Mouse (Mus musculus) heart, adult 2 months (tissue): ENCODE measurements around the gene Map3k4. TPM values are rescaled to one million over a fixed set of nuclear protein-coding genes. Genes with fewer than 3 reads are reported as not detected.

Experiments
- DNase-seq, 2 experiments: peaks; one replicate each; pipeline ENCODE4 v3.0.0; 2021
- H3K27ac ChIP-seq: fragments of 200-600 bp; 2 replicates; pipeline ENCODE4 v1.8.1; 2022
- H3K27me3 ChIP-seq: fragments of 200-500 bp; 2 replicates; pipeline ENCODE4 v1.6.1; 2012; ENCODE audit warnings: mild to moderate bottlenecking, low read length, inconsistent platforms, mixed read lengths; ENCODE audit not compliant: control insufficient read depth, insufficient read depth
- H3K36me3 ChIP-seq: fragments of 200-500 bp; 2 replicates; pipeline ENCODE4 v1.6.1; 2012; ENCODE audit warnings: low read length, inconsistent platforms; ENCODE audit not compliant: control insufficient read depth, insufficient read depth
- H3K4me1 ChIP-seq: fragments of 200-500 bp; 2 replicates; pipeline ENCODE4 v1.6.1; 2011; ENCODE audit warnings: low read length; ENCODE audit not compliant: control insufficient read depth, insufficient read depth
- H3K4me3 ChIP-seq: fragments of 200-600 bp; 2 replicates; pipeline ENCODE4 v1.8.1; 2022
- H3K79me2 ChIP-seq: fragments of 200-500 bp; replicated peaks from 2 replicates; pipeline ENCODE4 v1.6.1; 2012; ENCODE audit warnings: mild to moderate bottlenecking, inconsistent platforms, low read length, moderate library complexity, mixed read lengths; ENCODE audit not compliant: control insufficient read depth, insufficient read depth
- H3K9ac ChIP-seq: fragments of 200-500 bp; 2 replicates; pipeline ENCODE4 v1.6.1; 2012; ENCODE audit warnings: low read depth, mild to moderate bottlenecking, control low read depth, inconsistent platforms, low read length, mixed read lengths
- CTCF ChIP-seq: fragments of 200-600 bp; IDR thresholded peaks from 2 replicates; pipeline ENCODE4 v1.8.1; 2022; ENCODE audit warnings: antibody characterized with exemption, mild to moderate bottlenecking, moderate library complexity
- EP300 ChIP-seq: fragments of 200-500 bp; IDR thresholded peaks from 2 replicates; pipeline ENCODE4 v1.6.1; 2011; ENCODE audit warnings: low read depth, low read length, control low read depth; ENCODE audit not compliant: insufficient read depth
- POLR2A ChIP-seq: fragments of 200-500 bp; IDR thresholded peaks from 2 replicates; pipeline ENCODE4 v1.6.1; 2011; ENCODE audit warnings: mild to moderate bottlenecking, low read depth, low read length, control low read depth; ENCODE audit not compliant: insufficient read depth
- WGBS: fragments of 180-500 bp; shearing (Covaris S2); methylation state at CpG from one replicate; pipeline ENCODE4 v1.1.7; 2018; 5-methylcytosine and 5-hydroxymethylcytosine counted together
- intact Hi-C: fragments of 180-260 bp; cut with DNase I; formaldehyde crosslinking; loops from one replicate; pipeline ENCODE4 v1.15.1; 2025
- polyA plus RNA-seq: library from polyadenylated mRNA; depleted of rRNA; stranded (reverse); fragments of >200 nt; gene quantifications from 2 replicates; pipeline ENCODE4 v1.2.3, GENCODE M21; 2012; rRNA removed
- total RNA-seq, 2 experiments: library from RNA; stranded (reverse); gene quantifications; 2 replicates each; pipeline ENCODE4 v1.2.3; 2021

Map3k4 gene
- total and polyA plus RNA-seq, 3 experiments = 12.2 to 51.3 (median 43.7) TPM

DNA sequence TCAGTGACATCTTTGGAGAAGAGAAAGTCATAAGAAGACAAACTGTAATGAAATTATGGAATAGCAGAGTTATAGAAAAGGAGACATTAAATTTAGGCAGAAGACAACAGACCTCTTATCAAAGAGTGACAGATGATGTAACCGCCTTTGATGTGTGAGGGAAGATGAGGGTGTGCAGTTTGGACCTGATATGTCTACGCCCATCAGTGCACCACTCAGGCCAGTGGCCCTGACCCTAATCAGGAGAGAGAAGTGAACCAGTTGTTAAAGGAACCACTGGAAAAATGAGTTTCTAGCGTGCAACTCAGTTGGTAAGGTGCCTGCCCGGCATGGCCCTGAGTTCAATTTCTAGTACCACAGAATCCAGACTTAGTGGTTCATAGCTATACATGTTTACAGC, 132.7 kb downstream of the Map3k4 start:
- intact Hi-C loops = no loop called here
- Histone ChIP-seq H3K79me2 (no peaks in the 10 kb centered on the region), H3K27me3 (no peaks in the 10 kb centered on the region), H3K4me3 (no peak overlapping the region), H3K9ac (no peak overlapping the region), H3K36me3 (no peaks in the 10 kb centered on the region), H3K27ac (no peak overlapping the region), H3K4me1 (no peaks in the 10 kb centered on the region)
- no peak for DNase-seq
- TF ChIP-seq POLR2A = no peak
- TF ChIP-seq CTCF = no peak
- no peak for TF ChIP-seq EP300
- 95% methylated on average over 4 of the region's 4 CpGs for WGBS

- no peak for DNase-seq
- Histone ChIP-seq H3K79me2 (no peaks in the 10 kb centered on the region), H3K9ac (no peak overlapping the region), H3K4me1 (peaks cover 2% of the 10 kb centered on the region), H3K4me3 (no peak overlapping the region), H3K36me3 (no peaks in the 10 kb centered on the region), H3K27ac (no peak overlapping the region), H3K27me3 (no peaks in the 10 kb centered on the region)
- 70% methylated on average over 8 of the region's 8 CpGs for whole genome bisulfite sequencing
- TF ChIP-seq POLR2A (no peak), CTCF (no peak), EP300 (no peak)
- intact Hi-C loops = no loop called here
These were observed 134.3 kb downstream of the Map3k4 start for GRCm38 (mm10) chr17:12184283-12184682.

GRCm38 (mm10) chr17:12182702-12183485, 135.7 kb downstream of the Map3k4 start:
- Histone ChIP-seq H3K36me3 (no peaks in the 10 kb centered on the region), H3K27ac (no peak overlapping the region), H3K4me3 (no peak overlapping the region), H3K9ac (no peak overlapping the region), H3K27me3 (no peaks in the 10 kb centered on the region), H3K4me1 (peaks cover 2% of the 10 kb centered on the region), H3K79me2 (no peaks in the 10 kb centered on the region)
- intact Hi-C loops = no loop called here
- TF ChIP-seq EP300 (no peak), CTCF (no peak), POLR2A (no peak)
- DNase-seq = no peak
- WGBS = 60% methylated on average over 5 of the region's 5 CpGs

- Histone ChIP-seq H3K27me3 (no peaks in the 10 kb centered on the region), H3K9ac (no peak overlapping the region), H3K27ac (no peak overlapping the region), H3K4me1 (peaks cover 2% of the 10 kb centered on the region), H3K79me2 (no peaks in the 10 kb centered on the region), H3K4me3 (no peak overlapping the region), H3K36me3 (no peaks in the 10 kb centered on the region)
- WGBS = 75% methylated on average over 2 of the region's 2 CpGs
- no peak for TF ChIP-seq POLR2A
- no peak for TF ChIP-seq CTCF
- no peak for TF ChIP-seq EP300
- intact Hi-C loops = no loop called here
- no peak for DNase-seq
These were observed 138.8 kb downstream of the Map3k4 start for GRCm38 (mm10) chr17:12179766-12180165.

DNA sequence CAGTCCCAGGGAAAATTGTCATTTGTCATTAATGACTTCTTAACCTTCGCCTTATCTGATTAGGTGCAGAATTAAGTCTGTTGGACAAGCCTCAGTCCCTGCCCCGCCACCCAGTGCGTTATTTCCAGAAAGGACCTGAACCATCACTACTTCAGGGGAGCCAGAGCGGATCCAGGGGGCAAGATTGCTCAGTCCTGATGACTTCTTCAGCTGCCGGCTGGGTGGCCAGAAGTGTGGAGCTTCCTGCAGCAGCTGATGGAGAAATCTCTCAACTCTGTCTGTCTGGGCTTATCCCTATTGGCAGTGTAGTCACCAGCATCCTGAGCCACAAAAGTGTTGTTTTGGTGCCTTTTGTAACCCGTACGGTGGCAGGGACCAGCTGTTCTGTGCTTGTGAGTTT, 139.3 kb downstream of the Map3k4 start:
- Histone ChIP-seq H3K27me3 (no peaks in the 10 kb centered on the region), H3K9ac (no peak overlapping the region)
- intact Hi-C loops = no loop called here

More for the DNA sequence above, 139.3 kb downstream of the Map3k4 start:
- Histone ChIP-seq H3K36me3 (no peaks in the 10 kb centered on the region), H3K4me1 (peaks cover 2% of the 10 kb centered on the region), H3K4me3 (no peak overlapping the region), H3K79me2 (no peaks in the 10 kb centered on the region), H3K27ac (no peak overlapping the region)
- 47% methylated on average over 7 of the region's 7 CpGs for WGBS
- TF ChIP-seq EP300 (no peak), POLR2A (no peak), CTCF (no peak)
- DNase-seq = no peak

Other genes with a start within 250 kb of the Map3k4 start
- gene Agpat4, start 200.1 kb downstream of the Map3k4 start, total RNA-seq = 1 to 10 TPM; 4.4 to 5.3 TPM
- 4.8 and 5.2 TPM in 2 replicates for gene Agpat4, start 200.1 kb downstream of the Map3k4 start, polyA plus RNA-seq
- gene Plg, start 59.8 kb upstream of the Map3k4 start, total RNA-seq = not detected
- 0.04 and 0.38 TPM in 2 replicates for gene Plg, start 59.8 kb upstream of the Map3k4 start, polyA plus RNA-seq
- 10 to 100 TPM in 1 of 2 experiments, 1 to 10 TPM in 1; 9.3 to 11.3 TPM for gene Slc22a3, start 188.9 kb upstream of the Map3k4 start, total RNA-seq
- gene Slc22a3, start 188.9 kb upstream of the Map3k4 start, polyA plus RNA-seq = 5.6 and 7.7 TPM in 2 replicates